Mouse (Mus musculus) limb, embryonic 14.5 days (tissue): ENCODE measurements around the gene Cpeb4. TPM values are rescaled to one million over a fixed set of nuclear protein-coding genes. Genes with fewer than 3 reads are reported as not detected.
A peak's percentile ranks its signal among the peaks of the same experiment; 100 is the strongest.

ENCODE experiments used
- ATAC-seq: fragments of 200-750 bp; cut with Nextera tagmentation; 2 replicates; pipeline ENCODE4 v1.8.0; 2017; ENCODE audit warnings: low read depth, moderate number of reproducible peaks, moderate TSS enrichment; ENCODE audit not compliant: low FRiP score
- DNase-seq: peaks from one replicate; pipeline ENCODE4 v3.0.0-alpha.2; 2015; ENCODE audit warnings: low spot score
- H3K27ac ChIP-seq: fragments of 300-500 bp; sonication (generic); replicated peaks from 2 replicates; pipeline ENCODE4 v1.5.1; 2014; ENCODE audit warnings: low read depth, mild to moderate bottlenecking, low read length, moderate library complexity, mixed read lengths
- H3K27me3 ChIP-seq: fragments of 300-500 bp; sonication (generic); 2 replicates; pipeline ENCODE4 v1.6.1; 2014; ENCODE audit warnings: low read length, mixed read lengths; ENCODE audit not compliant: control insufficient read depth, insufficient read depth
- H3K36me3 ChIP-seq: fragments of 300-500 bp; sonication (generic); 2 replicates; pipeline ENCODE4 v1.6.1; 2014; ENCODE audit warnings: mild to moderate bottlenecking, low read length, moderate library complexity, mixed read lengths; ENCODE audit not compliant: control insufficient read depth, insufficient read depth
- H3K4me1 ChIP-seq: fragments of 300-500 bp; sonication (generic); 2 replicates; pipeline ENCODE4 v1.6.1; 2014; ENCODE audit warnings: antibody characterized with exemption, low read length, mixed read lengths; ENCODE audit not compliant: control insufficient read depth, insufficient read depth
- H3K4me2 ChIP-seq: fragments of 300-500 bp; sonication (generic); replicated peaks from 2 replicates; pipeline ENCODE4 v1.6.1; 2014; ENCODE audit warnings: low read depth, mild to moderate bottlenecking, low read length, moderate library complexity; ENCODE audit not compliant: severe bottlenecking
- H3K4me3 ChIP-seq: fragments of 300-500 bp; sonication (generic); replicated peaks from 2 replicates; pipeline ENCODE4 v1.5.1; 2014; ENCODE audit warnings: low read length
- H3K9ac ChIP-seq: fragments of 300-500 bp; sonication (generic); 2 replicates; pipeline ENCODE4 v1.6.1; 2014; ENCODE audit warnings: mild to moderate bottlenecking, low read depth, low read length, moderate library complexity; ENCODE audit not compliant: severe bottlenecking
- H3K9me3 ChIP-seq: fragments of 300-500 bp; sonication (generic); 2 replicates; pipeline ENCODE4 v1.6.1; 2016; ENCODE audit warnings: low read length; ENCODE audit not compliant: control insufficient read depth
- POLR2A ChIP-seq: fragments of 200-500 bp; IDR thresholded peaks from 2 replicates; pipeline ENCODE4 v1.8.0; 2012; ENCODE audit warnings: inconsistent platforms, mild to moderate bottlenecking, moderate library complexity, borderline replicate concordance; ENCODE audit not compliant: insufficient read depth, insufficient read length; ENCODE audit errors: extremely low read depth
- WGBS: fragments of 180-500 bp; shearing (Covaris S2); extraction: QIAGEN DNeasy Blood & Tissue Kit; methylation state at CpG from one replicate; pipeline ENCODE4 v1.1.7; 2014; 5-methylcytosine and 5-hydroxymethylcytosine counted together
- polyA plus RNA-seq, 2 experiments: library from polyadenylated mRNA; depleted of rRNA in 1 of 2; stranded (reverse) in 1 of 2; unstranded in 1 of 2; fragments of >200 nt; fragmentation: Nextera tagmentation in 1 of 2; extraction: Ambion mirVana in 1 of 2; gene quantifications; 2 replicates each; pipeline versions ENCODE4 v1.2.1 to v1.2.3; 2012 to 2014

Cpeb4 gene
- polyA plus RNA-seq, 2 experiments: 4.9 to 6.5 TPM

DNA sequence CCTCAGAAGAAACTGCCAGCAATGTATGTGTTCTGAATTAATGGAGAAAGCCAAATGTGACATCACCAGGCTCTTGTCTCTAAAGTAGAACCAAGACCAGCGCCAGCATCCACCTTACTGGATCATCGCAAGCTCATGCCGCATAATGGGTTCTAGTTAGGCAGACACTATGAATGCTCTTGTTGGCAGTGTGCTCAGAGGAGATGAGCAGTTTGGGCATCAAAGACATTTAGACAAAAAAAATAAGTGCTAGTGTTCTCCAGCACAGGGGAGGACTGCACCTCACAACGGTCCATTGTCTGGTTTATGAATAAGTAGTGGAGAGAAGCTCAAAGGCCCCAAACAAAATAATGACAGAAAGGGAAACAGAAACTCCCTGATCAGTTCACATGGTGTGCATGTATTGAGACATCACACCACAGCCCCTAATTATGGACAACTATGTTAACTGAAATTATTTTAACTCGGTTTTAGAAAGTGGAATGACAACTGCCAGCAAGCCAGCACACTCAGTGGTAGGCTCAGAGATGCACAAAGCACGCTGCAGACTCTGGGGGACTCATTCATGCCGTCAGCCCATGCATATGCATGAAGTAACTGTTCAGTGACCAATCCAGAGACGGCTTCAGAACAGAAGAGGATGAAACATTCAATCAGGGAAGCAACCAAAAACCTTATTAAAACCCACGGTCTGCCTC lies 25.1 kb upstream of the Cpeb4 start:
- H3K27me3 ChIP-seq: no peaks in the 10 kb centered on the region
- ATAC-seq (no peak), DNase-seq (no peak)
- no peak overlapping the region for H3K4me2 ChIP-seq
- peaks cover 2% of the 10 kb centered on the region for H3K4me1 ChIP-seq
- 72% methylated on average over 9 of the region's 9 CpGs for WGBS
- H3K4me3 ChIP-seq: no peak overlapping the region
- H3K27ac ChIP-seq: no peak overlapping the region
- H3K36me3 ChIP-seq: no peaks in the 10 kb centered on the region
- no peaks in the 10 kb centered on the region for H3K9me3 ChIP-seq
- H3K9ac ChIP-seq: no peak overlapping the region
- TF ChIP-seq POLR2A: no peak

DNA sequence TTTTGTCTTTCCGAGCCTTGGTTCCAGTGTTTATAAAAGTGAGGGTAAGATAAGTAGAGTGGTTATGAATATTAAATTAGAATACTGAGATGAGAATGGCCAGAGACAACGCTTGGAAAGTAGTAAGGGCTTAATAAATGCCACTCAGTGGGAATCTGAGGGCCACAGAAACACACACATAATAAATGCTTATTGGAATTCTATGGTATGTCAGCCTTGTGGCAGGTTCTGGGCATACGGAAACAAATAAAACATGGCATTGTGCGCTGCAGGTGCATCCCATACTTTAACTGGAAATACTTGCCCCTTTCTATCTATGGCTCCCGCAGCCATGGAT lies 24.6 kb upstream of the Cpeb4 start:
- Histone ChIP-seq H3K9ac (no peak overlapping the region), H3K4me1 (peaks cover 8% of the 10 kb centered on the region), H3K27ac (no peak overlapping the region), H3K9me3 (no peaks in the 10 kb centered on the region), H3K27me3 (no peaks in the 10 kb centered on the region), H3K4me2 (no peak overlapping the region), H3K36me3 (no peaks in the 10 kb centered on the region), H3K4me3 (no peak overlapping the region)
- 87% methylated on average over 5 of the region's 5 CpGs for WGBS
- no peak for DNase-seq
- no peak for TF ChIP-seq POLR2A
- ATAC-seq: no peak

DNA sequence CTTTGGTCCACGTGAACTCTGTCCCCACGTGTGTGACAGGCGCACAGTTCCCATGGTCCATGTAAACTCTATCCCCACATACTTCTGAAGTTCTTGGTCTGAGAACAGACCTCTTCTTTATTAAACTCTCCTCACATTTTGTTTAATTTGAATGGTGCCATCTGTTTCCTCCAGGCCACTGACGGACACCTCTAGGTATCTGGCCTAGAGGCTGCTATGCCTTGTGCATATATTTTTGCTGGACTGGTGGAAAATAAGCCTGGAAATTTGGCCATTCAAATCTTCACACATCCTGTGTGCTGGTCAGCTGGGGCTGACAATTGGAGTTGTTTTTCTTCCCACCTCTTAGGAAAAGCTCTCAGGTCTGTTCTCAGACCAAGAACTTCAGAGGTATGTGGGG lies 23.3 kb upstream of the Cpeb4 start:
- Histone ChIP-seq H3K36me3 (no peaks in the 10 kb centered on the region), H3K4me2 (no peak overlapping the region), H3K9me3 (no peaks in the 10 kb centered on the region), H3K4me1 (peaks cover 9% of the 10 kb centered on the region), H3K27ac (no peak overlapping the region), H3K4me3 (no peak overlapping the region), H3K9ac (no peak overlapping the region), H3K27me3 (no peaks in the 10 kb centered on the region)
- DNase-seq (no peak), ATAC-seq (no peak)
- 81% methylated on average over 4 of the region's 4 CpGs for WGBS
- TF ChIP-seq POLR2A: no peak

GRCm38 (mm10) chr11:31850156-31850775 lies 21.7 kb upstream of the Cpeb4 start:
- Histone ChIP-seq H3K4me1 (peaks cover 9% of the 10 kb centered on the region), H3K4me2 (no peak overlapping the region), H3K9ac (no peak overlapping the region), H3K27ac (no peak overlapping the region), H3K9me3 (no peaks in the 10 kb centered on the region), H3K4me3 (no peak overlapping the region), H3K27me3 (no peaks in the 10 kb centered on the region), H3K36me3 (no peaks in the 10 kb centered on the region)
- DNase-seq (no peak), ATAC-seq (no peak)
- no peak for TF ChIP-seq POLR2A
- 82% methylated on average over 3 of the region's 3 CpGs for WGBS

- Histone ChIP-seq H3K4me3 (no peak overlapping the region), H3K9me3 (no peaks in the 10 kb centered on the region), H3K4me2 (no peak overlapping the region), H3K27me3 (no peaks in the 10 kb centered on the region), H3K9ac (no peak overlapping the region), H3K4me1 (peaks cover 9% of the 10 kb centered on the region), H3K27ac (no peak overlapping the region), H3K36me3 (no peaks in the 10 kb centered on the region)
- no peak for TF ChIP-seq POLR2A
- DNase-seq: no peak
- 0 out of 2 replicates have a peak, but pooled peaks have one; percentile 12 for ATAC-seq
- WGBS: 88% methylated on average over 5 of the region's 5 CpGs
Observed at GRCm38 (mm10) chr11:31850995-31851394, 21.0 kb upstream of the Cpeb4 start.
